Mouse (Mus musculus): ENCODE measurements at regions not wholly inside any gene's neighbourhood (a gene's known extent, or its start where the extent isn't known, plus 50 kb on each side); places are given as distances from the start of the nearest gene placed in this dataset.

- DNase-seq (ENCODE audit: low spot score in 2 of 2) = no peak
These were observed 87.9 kb upstream of the Itprid2 start for GRCm38 (mm10) chr2:79547284-79547683.

GRCm38 (mm10) chr2:79548039-79548600 lies 87.0 kb upstream of the Itprid2 start:
- no peak for DNase-seq (ENCODE audit: low spot score in 2 of 2)

GRCm38 (mm10) chr2:79549781-79550180 lies 85.4 kb upstream of the Itprid2 start:
- DNase-seq (ENCODE audit: low spot score in 2 of 2) = no peak

- no peak for DNase-seq (ENCODE audit: low spot score in 2 of 2)
These were observed 84.7 kb upstream of the Itprid2 start for GRCm38 (mm10) chr2:79550432-79550831.

- DNase-seq (ENCODE audit: low spot score in 2 of 2) = peak in 1 of 2 experiments; percentile 16
These were observed 82.7 kb upstream of the Itprid2 start for GRCm38 (mm10) chr2:79552481-79552880.

GRCm38 (mm10) chr2:79555395-79555794 lies 79.8 kb upstream of the Itprid2 start:
- no peak for DNase-seq (ENCODE audit: low spot score in 2 of 2)

- no peak for DNase-seq (ENCODE audit: low spot score in 2 of 2)
These were observed 77.8 kb upstream of the Itprid2 start for GRCm38 (mm10) chr2:79557361-79557760.

- no peak for DNase-seq (ENCODE audit: low spot score in 2 of 2)
These were observed 68.7 kb upstream of the Itprid2 start for GRCm38 (mm10) chr2:79566280-79566933.

GRCm38 (mm10) chr2:79567413-79567934 lies 67.7 kb upstream of the Itprid2 start:
- no peak for DNase-seq (ENCODE audit: low spot score in 2 of 2)

- no peak for DNase-seq (ENCODE audit: low spot score in 2 of 2)
These were observed 65.5 kb upstream of the Itprid2 start for GRCm38 (mm10) chr2:79569663-79570062.

GRCm38 (mm10) chr2:79571910-79572309 lies 63.2 kb upstream of the Itprid2 start:
- DNase-seq (ENCODE audit: low spot score in 2 of 2) = no peak

GRCm38 (mm10) chr2:79575074-79575473 lies 60.1 kb upstream of the Itprid2 start:
- DNase-seq (ENCODE audit: low spot score in 2 of 2) = no peak

GRCm38 (mm10) chr2:79585022-79585774 lies 50.0 kb upstream of the Itprid2 start:
- DNase-seq (ENCODE audit: low spot score in 2 of 2) = no peak
